20 mouse cellular contexts compared by ENCODE assay signal in genomic region chr8:125375659-125376447, GRCm38 (mm10).
DNase-seq lines count a peak whose midpoint lies in the region; ATAC-seq and TF ChIP-seq lines count a peak whose summit lies in the region.
"Had no signal": no experiment of that assay in that cellular context is flagged by ENCODE, and none has a peak within 500 bp of the region (broad histone marks: within the 10 kb centered on the region; RNA-seq: fewer than 3 reads in every experiment).

No protein-coding gene starts in this region.

- 0 out of 2 replicates have a peak, but pooled peaks cover 9% of the 10 kb centered on the region for H3K27me3 ChIP-seq in forebrain, embryonic 12.5 days
- no peaks in the 10 kb centered on the region for H3K27me3 ChIP-seq in hindbrain, embryonic 16.5 days (replicated peaks; ENCODE audit: control insufficient read depth, insufficient read depth, low read length)
- no peaks in the 10 kb centered on the region for H3K27me3 ChIP-seq in neural tube, embryonic 14.5 days (ENCODE audit: control insufficient read depth, insufficient read depth, low read length)
- H3K27me3 ChIP-seq: embryonic facial prominence, embryonic 12.5 days; heart, embryonic 15.5 days had no signal

- WGBS in forebrain, embryonic 12.5 days, result 40% methylated on average over 8 of the region's 8 CpGs
- 40% methylated on average over 8 of the region's 8 CpGs for WGBS in hindbrain, embryonic 16.5 days
- 49% methylated on average over 8 of the region's 8 CpGs for WGBS in neural tube, embryonic 14.5 days

- no peak for ATAC-seq in forebrain, embryonic 12.5 days (ENCODE audit: low FRiP score)
- ATAC-seq in hindbrain, embryonic 16.5 days, result peak; percentile 67; the same call in 1 of the 2 replicates
- no peak for ATAC-seq in neural tube, embryonic 14.5 days (ENCODE audit: low read depth)

- peak overlapping the region; percentile 80 for H3K27ac ChIP-seq in layer of hippocampus, adult 2 months
- peak overlapping the region; percentile 47; the same call in 1 of the 2 replicates for H3K27ac ChIP-seq in forebrain, embryonic 12.5 days
- peak overlapping the region; percentile 42 for H3K27ac ChIP-seq in hindbrain, embryonic 16.5 days (ENCODE audit: low read depth, low read length)
- H3K27ac ChIP-seq in neural tube, embryonic 14.5 days (ENCODE audit: low read depth, low read length), result peak overlapping the region; percentile 64
- H3K27ac ChIP-seq: embryonic facial prominence, embryonic 12.5 days; heart, embryonic 15.5 days; stomach, postnatal 0 days had no signal

- no peak overlapping the region for H3K4me2 ChIP-seq in forebrain, embryonic 12.5 days
- H3K4me2 ChIP-seq in hindbrain, embryonic 16.5 days (ENCODE audit: low read length), result no peak overlapping the region
- H3K4me2 ChIP-seq in neural tube, embryonic 14.5 days (ENCODE audit: low read depth, low read length), result no peak overlapping the region
- H3K4me2 ChIP-seq: embryonic facial prominence, embryonic 12.5 days; heart, embryonic 15.5 days had no signal

- peak in 1 of 2 experiments; percentile 67 for DNase-seq in layer of hippocampus, adult 2 months (ENCODE audit: low spot score in 2 of 2)
- DNase-seq in layer of hippocampus, adult 11-12 months (ENCODE audit: low spot score), result no peak
- no peak for DNase-seq in urinary bladder, postnatal 36 days (ENCODE audit: low spot score in 2 of 2)
- DNase-seq in gastrocnemius, adult 8-10 months (ENCODE audit: low spot score in 2 of 2), result no peak
- DNase-seq: adrenal gland, postnatal 10 days; cerebellum, adult 9-10 months; heart, adult 18-20 months; kidney, adult 8-10 months; kidney, postnatal 25 days; layer of hippocampus, postnatal 36 days; liver; lung, adult 18-20 months; lung, postnatal 36 days; thymus, postnatal 25 days had no signal

- TF ChIP-seq CTCF in layer of hippocampus, adult 2 months (conservative IDR thresholded peaks at IDR 0.05), result no peak

- H3K4me3 ChIP-seq in layer of hippocampus, adult 2 months, result no peak overlapping the region
- H3K4me3 ChIP-seq in forebrain, embryonic 12.5 days (replicated peaks), result no peak overlapping the region
- H3K4me3 ChIP-seq in hindbrain, embryonic 16.5 days (ENCODE audit: low read length), result no peak overlapping the region
- no peak overlapping the region for H3K4me3 ChIP-seq in neural tube, embryonic 14.5 days (ENCODE audit: low read depth, low read length)
- H3K4me3 ChIP-seq: embryonic facial prominence, embryonic 12.5 days; heart, embryonic 15.5 days had no signal

- H3K36me3 ChIP-seq in forebrain, embryonic 12.5 days (replicated peaks), result no peaks in the 10 kb centered on the region
- H3K36me3 ChIP-seq in hindbrain, embryonic 16.5 days (ENCODE audit: control insufficient read depth, insufficient read depth, low read length), result no peaks in the 10 kb centered on the region
- H3K36me3 ChIP-seq in neural tube, embryonic 14.5 days (ENCODE audit: control insufficient read depth, insufficient read depth, low read length), result no peaks in the 10 kb centered on the region
- H3K36me3 ChIP-seq: embryonic facial prominence, embryonic 12.5 days; heart, embryonic 15.5 days had no signal

- no peaks in the 10 kb centered on the region for H3K9me3 ChIP-seq in forebrain, embryonic 12.5 days
- no peaks in the 10 kb centered on the region for H3K9me3 ChIP-seq in hindbrain, embryonic 16.5 days (ENCODE audit: control insufficient read depth, low read length)
- H3K9me3 ChIP-seq in neural tube, embryonic 14.5 days (ENCODE audit: control insufficient read depth, low read length), result no peaks in the 10 kb centered on the region
- H3K9me3 ChIP-seq: embryonic facial prominence, embryonic 12.5 days; heart, embryonic 15.5 days had no signal

- no peak overlapping the region for H3K9ac ChIP-seq in forebrain, embryonic 12.5 days
- H3K9ac ChIP-seq in hindbrain, embryonic 16.5 days (ENCODE audit: low read depth, low read length), result no peak overlapping the region
- H3K9ac ChIP-seq in neural tube, embryonic 14.5 days (replicated peaks; ENCODE audit: low read depth, low read length), result no peak overlapping the region
- H3K9ac ChIP-seq: embryonic facial prominence, embryonic 12.5 days; heart, embryonic 15.5 days had no signal

- peaks cover 11% of the 10 kb centered on the region for H3K4me1 ChIP-seq in forebrain, embryonic 12.5 days
- no peaks in the 10 kb centered on the region; the same call in 1 of the 2 replicates for H3K4me1 ChIP-seq in hindbrain, embryonic 16.5 days (ENCODE audit: control insufficient read depth, insufficient read depth, low read depth, low read length)
- H3K4me1 ChIP-seq in neural tube, embryonic 14.5 days (ENCODE audit: control insufficient read depth, insufficient read depth, low read length), result peaks cover 6% of the 10 kb centered on the region; the same call in 1 of the 2 replicates
- H3K4me1 ChIP-seq: embryonic facial prominence, embryonic 12.5 days; heart, embryonic 15.5 days had no signal
